Mouse (Mus musculus) brain, embryonic 14.5 days (tissue): ENCODE results near the gene Gm21083.
"Not testable (repeated sequence)": the region's sequence is repeated elsewhere in the genome, so short reads cannot be mapped to it uniquely, and the experiment has no call there.

ENCODE experiments used
- CTCF ChIP-seq: fragments of 200-500 bp; IDR thresholded peaks from 2 replicates; pipeline ENCODE4 v1.5.1; 2012; ENCODE audit warnings: inconsistent platforms, mild to moderate bottlenecking, moderate library complexity, borderline replicate concordance; ENCODE audit not compliant: insufficient read depth, insufficient read length; ENCODE audit errors: extremely low read depth
- POLR2A ChIP-seq: fragments of 200-500 bp; IDR thresholded peaks from 2 replicates; pipeline ENCODE4 v1.6.1; 2012; ENCODE audit warnings: mild to moderate bottlenecking, inconsistent platforms, borderline replicate concordance; ENCODE audit not compliant: poor library complexity, insufficient read depth, insufficient read length, severe bottlenecking; ENCODE audit errors: extremely low read depth

DNA sequence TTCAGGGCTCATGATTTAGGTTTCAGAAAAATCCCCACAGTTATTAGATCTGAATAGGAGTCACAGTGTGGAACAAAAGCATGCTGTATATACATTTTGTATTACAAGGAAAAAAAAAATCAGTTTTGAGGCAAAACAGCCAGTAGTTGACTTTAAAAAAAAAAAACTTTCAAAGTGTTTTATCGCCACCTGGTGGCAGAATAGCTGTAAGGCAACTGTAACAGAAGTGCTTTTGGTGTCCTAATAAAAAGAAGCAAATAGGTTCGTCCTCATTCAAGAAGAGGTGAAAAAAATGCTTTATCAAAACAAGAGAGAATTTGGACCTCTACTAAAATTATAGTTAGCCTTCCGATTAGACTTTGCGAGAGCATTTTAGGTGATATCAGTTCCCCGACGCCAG is 11.2 kb downstream of the Gm21083 start:
- not testable (repeated sequence) for TF ChIP-seq CTCF, POLR2A
